Mouse (Mus musculus) stomach, postnatal 0 days (tissue): ENCODE data around the gene Asic4.

Source experiments
- CTCF ChIP-seq: IDR thresholded peaks from 2 replicates; pipeline ENCODE4 v1.5.1; 2016; ENCODE audit warnings: antibody characterized with exemption, low read depth, mild to moderate bottlenecking, moderate library complexity
- EP300 ChIP-seq: optimal IDR thresholded peaks from 2 replicates; pipeline ENCODE3; 2016; ENCODE audit warnings: antibody characterized with exemption

- no peak for TF ChIP-seq CTCF
- no peak for TF ChIP-seq EP300
Measured at GRCm38 (mm10) chr1:75480735-75481134, 30.5 kb downstream of the Asic4 start.
